Mouse (Mus musculus) cerebellum, adult 8-10 months (tissue): ENCODE measurements around the gene Galnt2.

Source experiments
- DNase-seq: peaks from one replicate; pipeline ENCODE4 v3.0.0; 2022

The Galnt2 gene

DNA sequence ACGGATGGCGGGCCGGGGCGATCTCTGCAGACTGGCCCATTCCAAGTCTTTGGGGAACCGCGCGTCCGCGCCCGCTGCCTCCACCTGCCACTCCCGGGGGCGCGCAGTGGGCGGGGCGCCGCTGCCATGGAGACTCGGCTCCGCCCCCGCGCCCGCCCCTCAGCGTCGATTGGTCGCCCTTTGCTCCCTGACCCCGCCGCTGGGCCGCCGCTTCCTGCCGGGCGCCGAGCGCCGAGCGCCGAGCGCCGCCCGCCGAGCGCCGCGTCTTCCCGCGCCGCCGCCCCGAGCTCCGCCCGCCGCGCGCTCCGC lies at the start of gene Galnt2:
Gene Galnt2 (plus strand): TSS at position 216 of the 309 bp plus-strand sequence.
- DNase-seq: peak; percentile 91

GRCm38 (mm10) chr8:124181751-124182150 lies 49.4 kb upstream of the Galnt2 start:
- no peak for DNase-seq

DNA sequence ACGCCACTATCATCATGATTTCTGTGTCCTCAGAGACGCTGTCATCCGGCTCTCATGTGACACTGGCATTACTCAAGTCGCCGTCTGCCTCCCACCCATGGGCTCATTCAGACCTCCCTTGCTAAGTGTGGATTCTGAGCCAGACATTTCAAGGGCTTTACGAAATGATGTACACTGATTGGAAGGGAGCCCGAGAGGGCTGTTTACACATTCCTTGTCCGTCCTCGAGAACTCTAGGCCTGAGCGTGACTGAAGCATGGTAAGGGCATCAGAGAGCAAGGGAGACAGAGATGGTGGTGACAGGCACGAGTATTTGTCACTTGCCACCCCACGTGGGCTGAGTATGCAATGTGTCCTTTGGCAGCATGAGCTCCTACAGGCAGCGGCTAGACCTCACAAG lies 49.0 kb upstream of the Galnt2 start:
- DNase-seq: no peak

- DNase-seq: no peak
These were observed 47.1 kb upstream of the Galnt2 start for GRCm38 (mm10) chr8:124184078-124184477.

DNA sequence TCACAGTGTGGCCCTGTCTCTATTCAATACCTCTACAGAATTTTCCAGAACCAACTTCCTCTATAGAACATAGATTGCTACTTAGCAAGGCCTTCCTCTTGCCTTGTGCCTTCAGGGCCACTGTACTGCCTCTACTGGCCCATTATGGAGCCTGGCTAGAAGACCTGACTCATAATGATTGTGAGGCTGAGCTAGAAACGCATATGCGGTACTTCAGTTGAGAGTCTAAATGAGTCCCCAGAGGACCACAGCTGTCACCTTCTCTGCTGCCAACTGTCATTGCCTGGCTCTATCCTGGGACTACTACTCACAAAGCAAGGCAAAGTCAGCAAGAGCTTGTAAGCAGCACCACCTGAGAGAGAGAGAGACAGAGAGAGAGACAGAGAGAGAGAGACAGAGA lies 46.7 kb upstream of the Galnt2 start:
- DNase-seq: no peak

DNA sequence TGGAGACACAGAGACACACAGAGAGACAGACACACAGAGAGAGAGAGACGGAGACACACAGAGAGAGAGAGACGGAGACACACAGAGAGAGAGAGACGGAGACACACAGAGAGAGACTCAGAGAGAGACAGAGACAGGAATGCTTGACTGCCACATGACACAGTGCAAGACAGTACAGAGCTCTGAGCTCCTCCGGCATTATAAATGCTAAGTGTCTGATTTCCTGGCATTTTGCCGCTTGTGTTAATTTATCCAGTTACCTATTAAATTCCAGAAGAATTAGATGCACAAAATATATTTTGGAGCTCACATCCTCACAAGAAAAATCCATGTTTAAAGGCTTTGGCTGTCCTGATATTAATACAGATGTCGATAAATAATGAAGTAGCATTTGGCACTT lies 46.1 kb upstream of the Galnt2 start:
- DNase-seq: no peak

GRCm38 (mm10) chr8:124190388-124190787 lies 40.8 kb upstream of the Galnt2 start:
- no peak for DNase-seq

DNA sequence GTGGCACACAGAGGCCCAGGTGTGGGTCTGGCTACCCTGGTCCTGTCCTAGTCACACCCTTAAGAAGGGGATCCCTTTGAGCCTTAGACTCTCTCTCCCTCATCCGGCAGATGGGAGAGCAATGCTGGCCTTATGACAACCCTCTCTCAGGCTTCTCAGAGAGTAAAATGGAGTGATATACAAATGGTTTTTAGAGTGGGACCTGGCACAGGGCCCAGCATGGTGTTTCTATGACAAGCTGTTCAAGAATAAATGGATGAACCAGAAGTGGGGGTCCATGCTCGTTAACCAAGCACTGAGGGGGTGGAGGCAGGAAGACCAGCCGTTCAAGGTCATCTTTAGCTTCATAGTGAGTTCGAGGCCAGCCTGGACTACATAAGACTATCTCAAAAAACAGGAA lies 38.9 kb upstream of the Galnt2 start:
- DNase-seq: no peak

DNA sequence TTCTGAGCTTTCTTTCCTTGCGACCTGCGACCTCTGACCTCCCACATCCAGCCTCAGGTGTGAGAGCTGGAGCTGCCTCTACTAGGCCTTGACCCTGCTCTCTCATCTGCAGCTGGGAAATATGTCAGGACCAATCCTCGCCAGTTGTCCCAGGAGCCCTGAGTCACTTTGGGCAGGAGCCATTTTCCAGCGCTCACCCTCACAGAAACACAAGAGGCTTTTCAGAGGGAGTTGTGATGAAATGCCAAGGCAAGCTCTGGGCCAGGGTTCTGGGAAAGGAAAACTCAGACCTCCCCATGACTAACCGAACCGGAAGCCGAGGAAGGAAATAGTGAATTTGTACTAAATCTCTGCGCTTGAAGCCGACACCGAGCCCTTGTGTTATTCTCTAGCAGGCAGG lies 38.2 kb upstream of the Galnt2 start:
- DNase-seq: no peak

GRCm38 (mm10) chr8:124193992-124194391 lies 37.2 kb upstream of the Galnt2 start:
- no peak for DNase-seq

GRCm38 (mm10) chr8:124196195-124196594 lies 35.0 kb upstream of the Galnt2 start:
- no peak for DNase-seq

- DNase-seq: no peak
These were observed 34.4 kb upstream of the Galnt2 start for GRCm38 (mm10) chr8:124196797-124197196.

- no peak for DNase-seq
These were observed 33.0 kb upstream of the Galnt2 start for GRCm38 (mm10) chr8:124198230-124198629.

DNA sequence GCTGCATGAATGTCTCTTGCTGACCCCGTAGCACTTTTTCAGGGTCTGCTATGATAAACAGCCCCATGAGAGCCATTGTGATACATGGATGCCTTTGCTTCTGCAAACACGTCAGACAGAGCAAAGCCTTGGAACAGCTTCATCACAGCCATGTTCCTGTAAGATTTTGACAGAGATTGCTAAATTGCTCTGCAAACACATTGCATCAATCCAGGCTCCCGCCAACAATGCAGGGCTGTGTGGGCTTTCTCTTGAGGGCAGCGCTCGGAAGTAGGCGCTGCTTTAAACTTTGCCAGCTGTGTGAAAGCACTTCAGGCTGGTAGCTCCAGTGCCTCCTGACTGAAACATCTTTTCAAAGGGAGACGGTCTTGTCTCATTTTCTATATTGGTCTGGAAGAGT lies 30.8 kb upstream of the Galnt2 start:
- no peak for DNase-seq

GRCm38 (mm10) chr8:124201706-124202105 lies 29.5 kb upstream of the Galnt2 start:
- DNase-seq: no peak

DNA sequence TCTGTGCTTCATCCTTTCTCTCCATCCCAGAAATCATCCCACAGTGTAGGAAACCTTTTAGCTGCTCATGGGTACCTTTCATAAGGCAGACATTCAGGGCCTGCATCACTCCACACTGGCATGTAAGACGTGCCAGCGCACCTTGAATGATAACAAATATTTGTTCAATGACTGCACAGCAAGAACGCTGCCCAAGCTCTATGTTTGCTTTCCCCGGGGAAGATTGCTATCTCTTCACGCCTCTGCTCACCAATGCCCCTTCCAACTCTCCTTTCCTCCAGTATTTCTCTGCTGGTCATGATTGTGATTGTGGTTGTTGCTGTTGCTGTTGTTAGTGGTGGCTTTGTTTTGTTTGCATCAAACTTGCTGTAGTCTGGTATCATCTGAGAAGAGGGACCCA lies 28.3 kb upstream of the Galnt2 start:
- no peak for DNase-seq

GRCm38 (mm10) chr8:124204001-124204601 lies 27.1 kb upstream of the Galnt2 start:
- no peak for DNase-seq

DNA sequence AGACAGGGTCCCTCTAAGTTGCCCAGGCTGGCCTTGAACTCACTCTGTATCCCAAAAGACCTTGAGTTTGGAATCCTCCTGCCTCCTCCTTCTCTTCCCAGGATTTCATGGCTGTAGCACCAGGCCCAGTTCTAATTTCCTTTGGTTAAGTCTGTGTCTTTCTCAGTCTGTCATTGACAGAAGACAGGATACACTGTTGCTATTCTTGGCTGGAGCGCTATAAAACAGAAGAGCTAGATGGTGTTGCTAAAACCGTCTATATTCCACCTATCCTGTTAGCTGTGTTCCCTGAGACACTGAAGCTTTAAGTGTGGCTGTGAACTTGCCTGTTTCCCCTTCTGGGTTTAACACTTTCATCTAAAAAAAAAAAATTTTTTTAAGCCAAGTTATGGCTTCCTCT lies 19.0 kb upstream of the Galnt2 start:
- DNase-seq: no peak

DNA sequence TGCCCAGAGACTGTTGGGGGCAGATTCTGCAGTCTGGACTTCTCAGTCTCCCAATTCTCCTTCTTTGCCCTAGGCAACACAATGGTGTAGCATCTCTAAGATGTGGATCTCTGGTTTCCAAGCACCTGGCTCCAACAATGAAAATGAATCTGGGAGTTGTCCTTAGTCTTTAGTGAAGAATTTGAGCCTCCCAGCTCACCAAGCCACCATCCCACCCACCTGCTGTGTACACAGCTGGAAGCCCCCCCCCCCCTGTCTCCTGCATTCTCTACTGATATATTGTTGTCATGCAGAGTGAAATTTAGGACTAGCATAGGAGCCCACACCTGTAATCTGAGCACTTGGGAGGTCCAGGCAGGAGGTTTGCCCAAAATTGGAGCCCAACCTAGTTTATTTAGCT lies 14.2 kb upstream of the Galnt2 start:
- DNase-seq: no peak

- DNase-seq: no peak
These were observed 1.3 kb upstream of the Galnt2 start for GRCm38 (mm10) chr8:124229883-124230282.

DNA sequence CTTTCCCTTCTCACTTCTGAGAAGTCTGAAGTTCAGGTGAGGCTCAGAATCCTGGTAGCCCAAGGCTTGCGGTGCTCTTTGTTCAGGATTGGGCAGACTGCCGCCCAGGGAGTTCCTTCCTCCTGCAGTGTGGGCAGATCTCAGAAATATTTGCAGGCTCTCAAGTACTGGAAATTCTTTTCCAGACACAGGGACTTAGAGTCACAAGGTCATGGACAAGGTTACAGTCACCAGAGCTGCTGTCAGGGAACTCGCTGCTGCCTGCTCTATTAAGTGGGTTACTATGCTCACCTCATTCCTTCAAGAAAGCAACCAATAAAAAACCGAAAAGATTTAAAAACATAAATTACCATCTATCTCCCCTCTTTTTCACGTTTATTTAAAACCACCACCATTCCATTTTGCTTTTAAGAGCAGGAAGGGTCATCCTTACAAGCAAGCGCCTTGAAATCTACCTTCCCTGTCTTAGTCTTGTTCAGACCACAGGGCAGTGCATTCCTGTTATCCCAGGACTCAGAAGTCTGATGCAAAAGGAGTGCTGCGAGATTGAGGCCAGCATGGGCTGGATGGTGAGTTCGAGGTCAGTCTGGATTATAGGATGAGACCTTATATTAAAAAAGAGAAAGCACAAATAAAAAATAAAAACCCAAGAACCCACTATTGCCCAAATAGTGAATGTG lies 555 bp upstream of the Galnt2 start:
- DNase-seq: no peak

DNA sequence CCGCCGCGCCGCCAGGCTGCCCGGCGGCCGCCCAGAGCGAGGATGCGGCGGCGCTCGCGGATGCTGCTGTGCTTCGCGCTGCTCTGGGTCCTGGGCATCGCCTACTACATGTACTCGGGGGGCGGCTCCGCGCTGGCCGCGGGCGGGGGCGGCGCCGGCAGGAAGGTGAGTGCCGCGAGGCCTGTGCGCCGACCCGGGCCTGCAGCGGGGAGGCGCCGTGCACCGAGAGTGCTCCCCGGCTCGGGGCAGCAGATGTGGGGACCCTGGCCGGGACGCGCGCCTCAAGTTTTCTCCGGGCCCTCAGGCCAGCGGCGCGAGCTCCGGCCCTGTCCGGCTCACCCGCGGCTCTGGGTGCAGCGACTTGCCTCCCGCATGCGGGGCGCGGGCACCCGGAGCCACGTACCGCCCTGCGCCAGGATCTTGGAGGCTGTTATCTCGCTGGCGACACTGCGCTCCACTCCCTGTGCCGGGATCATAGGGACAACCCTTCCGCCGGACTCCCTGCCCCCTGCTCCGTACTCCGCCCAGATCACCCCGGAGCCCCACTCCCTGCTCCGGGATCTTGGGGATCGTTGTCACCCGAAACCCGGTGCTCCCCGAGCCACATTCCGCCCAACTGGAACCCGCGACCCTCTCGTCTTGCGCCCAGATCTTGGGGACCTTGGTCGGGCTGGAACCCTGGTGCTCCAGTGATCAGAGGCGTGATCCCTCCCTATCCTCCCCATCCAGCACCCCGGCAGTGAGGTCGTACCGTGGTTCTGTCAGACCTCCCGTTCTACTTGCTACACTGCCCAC lies 491 bp downstream of the Galnt2 start:
- peak; percentile 55 for DNase-seq

DNA sequence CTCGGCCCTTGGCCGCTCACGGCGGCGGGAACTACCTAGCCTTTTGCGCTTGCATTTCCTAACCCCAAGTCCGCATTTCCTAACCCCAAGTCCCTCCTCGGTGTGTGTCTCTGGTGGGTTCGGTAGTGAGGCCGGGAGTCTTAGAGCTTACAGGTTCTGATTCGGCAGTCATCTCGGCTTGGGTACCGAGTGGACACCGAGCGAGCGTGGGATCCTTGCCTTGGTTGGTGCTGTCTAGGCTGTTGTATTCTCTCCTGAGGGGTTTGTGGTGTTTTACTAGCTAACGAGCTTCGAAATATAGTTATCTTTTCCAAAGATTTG lies 1.0 kb downstream of the Galnt2 start:
- DNase-seq: peak; percentile 38

GRCm38 (mm10) chr8:124234496-124234895 lies 3.3 kb downstream of the Galnt2 start:
- DNase-seq: peak; percentile 1

DNA sequence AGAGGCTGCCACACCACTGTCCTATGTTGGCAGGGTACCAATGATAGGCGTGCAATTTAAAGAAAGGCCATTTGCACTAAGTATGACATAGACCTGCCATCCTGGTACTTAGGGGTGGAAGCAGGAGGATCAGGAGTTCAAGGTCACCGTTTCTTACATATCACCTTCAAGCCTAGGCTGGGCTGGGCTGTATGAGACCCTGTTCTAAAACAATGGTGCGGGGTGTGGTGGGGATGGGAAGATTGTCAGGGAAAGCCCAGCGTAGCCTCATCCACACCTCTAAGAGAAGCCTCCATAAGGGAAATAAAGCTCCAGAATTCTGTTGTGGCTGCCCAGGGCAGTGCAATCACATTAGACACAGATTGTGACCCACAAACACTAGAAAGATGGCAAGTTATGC lies 4.3 kb downstream of the Galnt2 start:
- peak; percentile 2 for DNase-seq
